Mouse (Mus musculus): ENCODE results near the gene Lnpk. TPM values are rescaled to one million over a fixed set of nuclear protein-coding genes. Genes with fewer than 3 reads are reported as not detected.
A peak's percentile ranks its signal among the peaks of the same experiment; 100 is the strongest.

Lnpk gene
- polyA plus RNA-seq, 1 experiment: 24.7 TPM

DNA sequence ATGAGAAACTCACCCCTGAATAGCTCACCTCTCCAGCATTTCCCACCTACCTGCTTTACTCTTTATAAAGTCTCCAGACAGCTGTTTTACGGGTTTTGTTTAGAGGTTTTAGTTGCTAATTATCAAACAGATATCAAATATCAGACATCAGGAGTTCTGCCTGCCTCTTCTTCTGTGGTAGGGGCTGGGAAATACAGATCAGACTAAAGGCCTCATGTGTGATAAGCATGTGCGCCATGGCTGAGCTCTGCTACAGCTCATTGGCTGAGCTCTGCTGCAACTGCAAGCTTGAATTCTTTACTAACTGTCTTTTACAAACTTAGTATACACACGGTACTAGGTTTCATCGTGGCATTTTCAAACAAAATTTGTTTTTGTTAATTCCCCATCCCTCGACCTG lies 23.2 kb upstream of the Lnpk start:
- no peak overlapping the region for H3K4me3 ChIP-seq (replicated peaks; ENCODE audit: insufficient read depth, low read depth, low read length)
- DNase-seq: no peak
- H3K27me3 ChIP-seq (ENCODE audit: control insufficient read depth, insufficient read depth, low read length): no peaks in the 10 kb centered on the region
- TF ChIP-seq CTCF (IDR thresholded peaks at IDR 0.05; ENCODE audit: borderline replicate concordance, insufficient read depth, low read depth, low read length): no peak
- no peak for TF ChIP-seq POLR2A (IDR thresholded peaks at IDR 0.05; ENCODE audit: borderline replicate concordance, insufficient read depth, low read length)
- H3K4me1 ChIP-seq (ENCODE audit: control insufficient read depth, insufficient read depth, low read length): no peaks in the 10 kb centered on the region
- H3K27ac ChIP-seq (ENCODE audit: insufficient read depth, low read length): no peak overlapping the region
- 87% methylated on average over 5 of the region's 5 CpGs for WGBS

DNA sequence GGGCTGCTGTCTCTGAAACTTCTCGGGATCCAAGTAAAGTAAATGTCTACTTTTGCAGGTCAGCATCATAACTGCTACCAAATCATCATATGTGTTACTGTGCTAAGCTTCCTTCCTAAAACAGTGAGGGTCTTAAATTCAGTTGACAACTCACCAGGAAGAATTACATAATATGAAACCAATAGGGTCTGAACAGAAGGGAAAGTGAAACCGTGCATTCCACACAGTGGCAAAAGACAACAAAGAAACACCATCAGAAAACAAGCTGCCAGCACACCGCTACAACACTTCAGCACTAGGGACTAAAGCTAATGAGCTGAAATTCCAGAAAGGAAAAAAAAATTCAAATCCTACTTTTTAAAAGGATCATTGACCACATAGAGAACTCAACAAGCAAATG lies 17.9 kb upstream of the Lnpk start:
- Histone ChIP-seq H3K4me3 (replicated peaks; ENCODE audit: insufficient read depth, low read depth, low read length) (no peak overlapping the region), H3K27ac (ENCODE audit: insufficient read depth, low read length) (no peak overlapping the region), H3K27me3 (ENCODE audit: control insufficient read depth, insufficient read depth, low read length) (no peaks in the 10 kb centered on the region), H3K4me1 (ENCODE audit: control insufficient read depth, insufficient read depth, low read length) (no peaks in the 10 kb centered on the region)
- TF ChIP-seq CTCF (IDR thresholded peaks at IDR 0.05; ENCODE audit: borderline replicate concordance, insufficient read depth, low read depth, low read length) (no peak), POLR2A (IDR thresholded peaks at IDR 0.05; ENCODE audit: borderline replicate concordance, insufficient read depth, low read length) (no peak)
- WGBS: 80% methylated on average over 3 of the region's 3 CpGs
- no peak for DNase-seq

DNA sequence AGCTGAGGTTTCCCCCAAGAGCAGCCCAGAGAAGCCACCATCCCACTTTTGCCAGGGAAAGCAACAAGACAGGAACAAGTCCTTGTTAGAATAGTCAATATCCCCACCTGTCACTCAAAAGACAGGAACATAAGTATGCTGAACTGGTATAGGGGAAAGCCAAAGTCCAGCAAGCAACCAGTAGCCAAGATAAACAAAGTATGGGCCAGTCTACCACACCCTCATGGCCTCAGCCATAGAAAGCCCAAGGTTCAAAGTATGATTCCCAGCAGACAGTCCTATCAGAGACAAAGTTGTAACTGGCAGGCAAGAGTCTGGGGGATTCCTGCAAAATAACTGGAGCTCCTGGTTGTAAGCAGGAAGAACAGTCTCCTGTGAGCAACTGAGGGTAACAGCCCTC lies 16.9 kb upstream of the Lnpk start:
- H3K4me3 ChIP-seq (replicated peaks; ENCODE audit: insufficient read depth, low read depth, low read length): no peak overlapping the region
- H3K27ac ChIP-seq (ENCODE audit: insufficient read depth, low read length): no peak overlapping the region
- DNase-seq: no peak
- H3K4me1 ChIP-seq (ENCODE audit: control insufficient read depth, insufficient read depth, low read length): no peaks in the 10 kb centered on the region
- TF ChIP-seq POLR2A (IDR thresholded peaks at IDR 0.05; ENCODE audit: borderline replicate concordance, insufficient read depth, low read length) (no peak), CTCF (IDR thresholded peaks at IDR 0.05; ENCODE audit: borderline replicate concordance, insufficient read depth, low read depth, low read length) (no peak)
- H3K27me3 ChIP-seq (ENCODE audit: control insufficient read depth, insufficient read depth, low read length): no peaks in the 10 kb centered on the region

DNA sequence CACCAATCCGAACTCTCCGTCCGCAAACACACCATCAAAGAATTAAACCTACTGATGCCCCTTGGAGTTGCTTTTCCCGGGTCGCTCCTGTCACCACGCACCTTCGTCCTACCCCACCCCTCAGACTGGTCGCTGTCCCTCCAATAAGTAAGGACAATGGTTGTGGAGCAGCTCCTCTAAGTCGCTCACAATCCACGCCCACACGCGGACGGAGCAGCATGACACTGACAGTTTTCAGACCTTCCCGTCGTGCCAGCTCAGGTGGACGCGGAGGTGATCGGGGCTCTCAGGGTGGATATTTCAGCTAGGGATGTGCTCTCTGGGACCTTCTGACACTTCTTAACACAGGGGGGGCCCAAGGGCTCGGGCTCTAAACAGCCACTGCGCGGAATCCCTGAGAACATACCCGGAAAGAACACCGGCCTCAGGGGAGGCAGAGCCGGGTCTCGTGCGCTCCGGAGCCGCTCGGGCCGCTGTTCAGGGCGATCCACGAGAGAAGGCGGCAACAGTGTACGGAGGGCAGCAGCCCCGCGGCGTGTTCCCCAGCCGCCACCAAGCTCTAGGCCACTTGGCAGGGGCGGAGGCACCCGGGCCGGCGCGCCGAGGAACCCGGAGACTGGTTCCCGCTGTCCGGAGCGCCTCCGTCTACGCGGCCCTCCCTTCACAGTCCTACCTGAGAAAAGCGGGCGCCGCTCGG lies 941 bp downstream of the Lnpk start:
- Histone ChIP-seq H3K27me3 (ENCODE audit: control insufficient read depth, insufficient read depth, low read length) (no peaks in the 10 kb centered on the region), H3K4me1 (ENCODE audit: control insufficient read depth, insufficient read depth, low read length) (no peaks in the 10 kb centered on the region), H3K4me3 (replicated peaks; ENCODE audit: insufficient read depth, low read depth, low read length) (peak overlapping the region; percentile 87), H3K27ac (ENCODE audit: insufficient read depth, low read length) (peak overlapping the region; percentile 21)
- DNase-seq: peak in 1 of 2 experiments; percentile 55
- TF ChIP-seq CTCF (IDR thresholded peaks at IDR 0.05; ENCODE audit: borderline replicate concordance, insufficient read depth, low read depth, low read length) (no peak), POLR2A (IDR thresholded peaks at IDR 0.05; ENCODE audit: borderline replicate concordance, insufficient read depth, low read length) (no peak)
- under 1% methylated on average over 55 of the region's 55 CpGs for WGBS

DNA sequence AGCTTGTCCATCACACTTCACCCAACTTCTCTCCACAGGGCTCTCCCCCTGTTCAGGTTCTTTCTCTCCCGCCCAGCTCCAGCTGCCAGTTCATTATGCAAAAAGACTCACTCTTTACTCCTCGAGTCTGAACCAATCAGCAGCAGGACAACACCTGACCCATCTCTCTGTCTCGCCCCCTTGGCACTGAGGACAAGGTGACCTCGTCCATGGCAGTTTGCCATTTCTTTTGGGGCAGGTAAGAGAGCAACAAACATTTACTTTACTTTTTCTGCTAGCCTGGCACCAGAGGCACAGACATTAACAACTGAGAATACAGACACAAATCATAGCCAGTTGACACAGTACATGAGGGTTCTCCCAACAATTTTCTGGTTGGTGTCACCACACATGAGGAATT lies 8.8 kb downstream of the Lnpk start:
- no peaks in the 10 kb centered on the region for H3K27me3 ChIP-seq (ENCODE audit: control insufficient read depth, insufficient read depth, low read length)
- WGBS: 68% methylated on average over 4 of the region's 4 CpGs
- no peak for DNase-seq
- no peak overlapping the region for H3K27ac ChIP-seq (ENCODE audit: insufficient read depth, low read length)
- TF ChIP-seq CTCF (IDR thresholded peaks at IDR 0.05; ENCODE audit: borderline replicate concordance, insufficient read depth, low read depth, low read length) (no peak), POLR2A (IDR thresholded peaks at IDR 0.05; ENCODE audit: borderline replicate concordance, insufficient read depth, low read length) (no peak)
- H3K4me3 ChIP-seq (replicated peaks; ENCODE audit: insufficient read depth, low read depth, low read length): no peak overlapping the region
- H3K4me1 ChIP-seq (ENCODE audit: control insufficient read depth, insufficient read depth, low read length): no peaks in the 10 kb centered on the region

DNA sequence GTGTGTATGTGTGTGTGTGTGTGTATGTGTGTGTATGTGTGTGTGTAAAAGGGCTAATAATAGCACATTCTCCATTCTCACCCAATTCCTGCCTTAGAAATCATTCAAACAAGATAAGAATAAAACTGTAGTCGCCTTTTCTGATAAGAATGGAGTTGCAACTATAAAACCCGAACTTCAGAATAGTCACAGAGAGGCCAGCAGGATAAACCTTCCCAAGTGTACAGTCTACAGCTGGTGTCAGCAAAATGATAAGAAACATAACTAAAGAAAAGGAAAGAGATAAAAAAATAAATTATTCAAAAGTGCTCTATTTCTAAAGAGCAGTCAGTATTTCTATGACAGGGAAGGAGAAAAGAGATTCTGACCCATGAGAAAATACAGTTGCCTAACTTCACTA lies 19.4 kb downstream of the Lnpk start:
- 98% methylated on average over 2 of the region's 2 CpGs for WGBS

DNA sequence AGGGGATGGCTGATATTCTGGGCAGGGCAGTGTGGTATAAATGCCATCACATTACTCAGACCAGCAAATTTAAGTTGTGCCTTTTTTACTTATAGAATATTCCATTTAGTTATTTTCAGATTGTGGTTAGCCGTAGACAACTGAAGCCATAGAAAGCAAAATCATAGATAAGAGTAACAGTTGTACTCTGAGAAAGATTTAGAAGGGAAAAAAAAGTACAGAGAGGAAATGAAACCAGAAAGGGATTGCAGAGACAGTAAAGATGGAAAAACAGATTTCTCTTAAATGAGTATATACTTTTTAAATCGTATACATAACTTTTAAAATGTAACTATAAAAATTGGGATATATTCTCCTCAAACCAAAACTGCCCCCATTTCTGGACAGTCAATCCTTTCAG lies 20.1 kb downstream of the Lnpk start:
- H3K4me3 ChIP-seq (replicated peaks; ENCODE audit: insufficient read depth, low read depth, low read length): no peak overlapping the region
- WGBS: 95% methylated on average over 2 of the region's 2 CpGs
- no peak for DNase-seq

More for the DNA sequence above, 19.4 kb downstream of the Lnpk start:
- Histone ChIP-seq H3K4me1 (ENCODE audit: control insufficient read depth, insufficient read depth, low read length) (no peaks in the 10 kb centered on the region), H3K4me3 (replicated peaks; ENCODE audit: insufficient read depth, low read depth, low read length) (no peak overlapping the region), H3K27me3 (ENCODE audit: control insufficient read depth, insufficient read depth, low read length) (no peaks in the 10 kb centered on the region), H3K27ac (ENCODE audit: insufficient read depth, low read length) (no peak overlapping the region)
- TF ChIP-seq POLR2A (IDR thresholded peaks at IDR 0.05; ENCODE audit: borderline replicate concordance, insufficient read depth, low read length): no peak
- no peak for TF ChIP-seq CTCF (IDR thresholded peaks at IDR 0.05; ENCODE audit: borderline replicate concordance, insufficient read depth, low read depth, low read length)
- no peak for DNase-seq

DNA sequence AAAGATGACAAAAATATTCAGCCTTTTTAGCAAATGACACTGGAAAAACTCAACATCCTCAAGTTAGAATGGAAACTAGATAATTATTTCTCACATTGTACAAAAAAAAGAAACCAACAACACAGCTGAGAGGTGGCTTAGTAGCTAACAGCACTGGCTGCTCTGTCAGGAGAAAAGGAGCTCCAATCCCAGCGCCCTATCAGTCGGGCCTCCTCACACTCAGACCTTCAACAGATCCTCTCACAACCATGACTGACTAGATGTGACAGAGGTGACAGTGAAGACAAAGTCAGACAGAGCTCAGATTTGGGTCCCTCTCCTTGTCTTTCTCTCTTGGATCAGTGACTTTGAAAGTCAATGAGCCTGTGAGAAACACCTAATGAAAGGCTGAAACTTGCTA lies 21.8 kb downstream of the Lnpk start:
- no peak for TF ChIP-seq POLR2A (IDR thresholded peaks at IDR 0.05; ENCODE audit: borderline replicate concordance, insufficient read depth, low read length)
- Histone ChIP-seq H3K4me3 (replicated peaks; ENCODE audit: insufficient read depth, low read depth, low read length) (no peak overlapping the region), H3K4me1 (ENCODE audit: control insufficient read depth, insufficient read depth, low read length) (no peaks in the 10 kb centered on the region), H3K27ac (ENCODE audit: insufficient read depth, low read length) (no peak overlapping the region), H3K27me3 (ENCODE audit: control insufficient read depth, insufficient read depth, low read length) (no peaks in the 10 kb centered on the region)
- no peak for DNase-seq
- WGBS: 82% methylated on average over 2 of the region's 2 CpGs

More for the DNA sequence above, 20.1 kb downstream of the Lnpk start:
- no peaks in the 10 kb centered on the region for H3K4me1 ChIP-seq (ENCODE audit: control insufficient read depth, insufficient read depth, low read length)
- H3K27ac ChIP-seq (ENCODE audit: insufficient read depth, low read length): no peak overlapping the region
- no peaks in the 10 kb centered on the region for H3K27me3 ChIP-seq (ENCODE audit: control insufficient read depth, insufficient read depth, low read length)
- no peak for TF ChIP-seq CTCF (IDR thresholded peaks at IDR 0.05; ENCODE audit: borderline replicate concordance, insufficient read depth, low read depth, low read length)
